Mouse (Mus musculus) layer of hippocampus, adult 2 months (tissue): ENCODE measurements at regions not wholly inside any gene's neighbourhood (a gene's known extent, or its start where the extent isn't known, plus 50 kb on each side); places are given as distances from the start of the nearest gene placed in this dataset.
A peak's percentile ranks its signal among the peaks of the same experiment; 100 is the strongest.

ENCODE experiments used
- DNase-seq, 2 experiments: peaks; one replicate each; pipeline ENCODE4 v3.0.0; 2022; ENCODE audit warnings: low spot score in 2 of 2
- H3K27ac ChIP-seq: fragments of 200-600 bp; 2 replicates; pipeline ENCODE4 v1.8.1; 2022
- H3K4me3 ChIP-seq: fragments of 200-600 bp; 2 replicates; pipeline ENCODE4 v1.8.1; 2022; ENCODE audit warnings: mild to moderate bottlenecking
- CTCF ChIP-seq: fragments of 200-600 bp; conservative IDR thresholded peaks from 2 replicates; pipeline ENCODE4 v1.8.1; 2022; ENCODE audit warnings: antibody characterized with exemption, mild to moderate bottlenecking, moderate library complexity

- no peak for DNase-seq
- TF ChIP-seq CTCF, result no peak
- H3K27ac ChIP-seq, result no peak overlapping the region
Observed at GRCm38 (mm10) chr9:46581844-46582243, 262.1 kb upstream of the 4931429L15Rik start.

DNA sequence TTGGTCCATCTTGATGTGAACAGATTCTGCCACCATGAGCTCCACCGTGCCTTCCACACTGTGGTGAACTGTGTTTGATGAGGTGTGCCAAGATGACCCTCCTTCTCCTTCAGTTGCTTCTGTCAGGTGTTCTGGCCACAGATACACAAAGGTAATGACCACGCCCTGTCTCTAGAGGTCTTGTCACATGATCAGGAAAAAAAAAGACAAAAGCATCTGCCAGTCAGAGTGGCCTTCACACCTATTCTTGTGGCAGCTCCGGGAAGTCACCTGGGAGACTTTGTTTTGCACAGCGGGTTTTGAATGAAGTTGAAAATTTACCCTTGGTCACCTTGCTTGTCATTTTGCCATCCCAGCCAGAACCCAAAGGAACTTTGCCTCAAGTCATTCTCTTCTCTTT lies 242.5 kb upstream of the 4931429L15Rik start:
- H3K27ac ChIP-seq, result no peak overlapping the region
- H3K4me3 ChIP-seq, result no peak overlapping the region
- no peak for DNase-seq
- no peak for TF ChIP-seq CTCF

More at GRCm38 (mm10) chr9:46581844-46582243, 262.1 kb upstream of the 4931429L15Rik start:
- no peak overlapping the region for H3K4me3 ChIP-seq

GRCm38 (mm10) chr9:46558481-46558880 lies 238.7 kb upstream of the 4931429L15Rik start:
- DNase-seq, result no peak
- no peak overlapping the region for H3K27ac ChIP-seq
- no peak overlapping the region for H3K4me3 ChIP-seq
- TF ChIP-seq CTCF, result peak; percentile 25; the same call in 1 of the 2 replicates

- DNase-seq, result no peak
Observed at GRCm38 (mm10) chr9:46557781-46558180, 238.0 kb upstream of the 4931429L15Rik start.

GRCm38 (mm10) chr9:46555156-46555555 lies 235.4 kb upstream of the 4931429L15Rik start:
- Histone ChIP-seq H3K4me3 (no peak overlapping the region), H3K27ac (no peak overlapping the region)
- no peak for TF ChIP-seq CTCF
- DNase-seq, result no peak

More at GRCm38 (mm10) chr9:46557781-46558180, 238.0 kb upstream of the 4931429L15Rik start:
- Histone ChIP-seq H3K27ac (no peak overlapping the region), H3K4me3 (no peak overlapping the region)
- TF ChIP-seq CTCF, result no peak

GRCm38 (mm10) chr9:46554586-46555152 lies 234.9 kb upstream of the 4931429L15Rik start:
- no peak overlapping the region; the same call in 1 of the 2 replicates for H3K27ac ChIP-seq
- TF ChIP-seq CTCF, result no peak
- H3K4me3 ChIP-seq, result no peak overlapping the region
- DNase-seq, result no peak

GRCm38 (mm10) chr9:46549416-46549815 lies 229.6 kb upstream of the 4931429L15Rik start:
- DNase-seq, result no peak
- Histone ChIP-seq H3K27ac (no peak overlapping the region), H3K4me3 (no peak overlapping the region)
- no peak for TF ChIP-seq CTCF

- DNase-seq, result no peak
- TF ChIP-seq CTCF, result no peak
- H3K27ac ChIP-seq, result no peak overlapping the region
- no peak overlapping the region for H3K4me3 ChIP-seq
Observed at GRCm38 (mm10) chr9:46544326-46544725, 224.5 kb upstream of the 4931429L15Rik start.

GRCm38 (mm10) chr9:46541001-46541400 lies 221.2 kb upstream of the 4931429L15Rik start:
- TF ChIP-seq CTCF, result no peak
- Histone ChIP-seq H3K4me3 (no peak overlapping the region), H3K27ac (no peak overlapping the region)
- DNase-seq, result no peak

- no peak for TF ChIP-seq CTCF
- DNase-seq, result no peak
- H3K4me3 ChIP-seq, result no peak overlapping the region
- no peak overlapping the region for H3K27ac ChIP-seq
Observed at GRCm38 (mm10) chr9:46538616-46539015, 218.8 kb upstream of the 4931429L15Rik start.

GRCm38 (mm10) chr9:46516401-46517130 lies 196.8 kb upstream of the 4931429L15Rik start:
- peak; percentile 43 to 47 for DNase-seq
- Histone ChIP-seq H3K4me3 (no peak overlapping the region), H3K27ac (peak overlapping the region; percentile 63; the same call in 1 of the 2 replicates)
- no peak for TF ChIP-seq CTCF

DNA sequence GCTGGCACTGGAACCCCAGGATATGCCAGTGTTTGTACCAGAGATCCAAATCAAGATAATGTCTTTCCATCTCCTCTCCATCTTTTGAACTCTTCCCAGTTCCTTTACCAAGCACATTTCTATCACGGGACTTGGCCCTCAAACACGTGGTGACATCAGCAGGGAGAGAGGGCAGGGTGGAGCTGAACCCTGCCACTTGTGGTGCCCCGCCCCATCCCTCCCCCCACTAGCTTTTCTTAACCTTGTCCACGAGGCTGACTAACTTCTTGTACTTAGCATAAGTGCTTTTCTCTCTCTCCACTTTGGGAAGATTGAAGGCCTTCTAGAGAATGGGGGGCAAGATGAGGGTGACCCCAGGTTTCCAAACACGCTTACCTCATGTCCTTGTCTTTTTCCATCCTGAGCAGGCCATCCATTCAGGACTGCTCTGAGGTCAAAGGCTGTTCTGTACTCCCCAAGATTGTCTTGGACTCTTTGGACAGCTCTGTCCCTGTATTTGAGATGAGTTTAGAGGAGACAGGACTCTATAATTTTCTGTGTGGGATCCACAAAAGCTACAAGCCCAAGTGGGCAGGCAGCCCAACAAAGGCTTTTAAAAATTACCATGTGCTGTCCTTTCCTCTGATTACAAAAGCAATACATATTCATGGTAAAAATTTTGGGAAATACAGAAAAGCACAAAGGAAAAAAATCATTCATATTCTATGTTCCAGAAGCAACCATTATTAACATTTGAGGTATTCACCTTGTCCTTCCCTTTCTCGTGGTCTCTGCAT lies 192.7 kb upstream of the 4931429L15Rik start:
- H3K27ac ChIP-seq, result no peak overlapping the region
- H3K4me3 ChIP-seq, result no peak overlapping the region
- TF ChIP-seq CTCF, result no peak
- DNase-seq, result peak in 1 of 2 experiments; percentile 26

DNA sequence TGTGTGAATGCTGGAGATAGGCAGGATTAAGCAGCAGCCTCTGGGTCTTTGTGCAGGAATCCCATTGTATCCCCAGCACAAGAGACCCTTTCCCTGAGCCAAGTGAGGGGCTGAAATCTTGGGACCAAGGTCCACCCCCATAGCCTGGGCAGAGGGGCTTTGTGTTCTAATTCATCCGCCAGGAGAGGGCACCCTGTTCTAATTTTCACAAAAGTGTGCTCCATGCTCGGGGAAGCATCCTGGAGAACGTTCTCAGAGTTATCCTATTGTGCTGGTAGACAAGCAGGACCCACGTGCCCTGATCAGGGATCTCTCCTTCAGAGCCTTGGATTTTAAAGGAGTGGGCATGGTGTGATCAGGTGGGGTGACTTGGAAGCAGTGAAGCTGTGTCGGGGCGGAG lies 191.5 kb upstream of the 4931429L15Rik start:
- Histone ChIP-seq H3K4me3 (no peak overlapping the region), H3K27ac (no peak overlapping the region; the same call in 1 of the 2 replicates)
- peak; percentile 72 for TF ChIP-seq CTCF
- peak in 1 of 2 experiments; percentile 32 for DNase-seq
